Mouse (Mus musculus) lung, postnatal 4 days (tissue): ENCODE measurements around the gene 4930544D05Rik.
"Not testable (repeated sequence)": the region's sequence is repeated elsewhere in the genome, so short reads cannot be mapped to it uniquely, and the experiment has no call there.

ENCODE experiments used
- DNase-seq, 2 experiments: peaks; one replicate each; pipeline ENCODE4 v3.0.0; 2021

Gene 4930544D05Rik

DNA sequence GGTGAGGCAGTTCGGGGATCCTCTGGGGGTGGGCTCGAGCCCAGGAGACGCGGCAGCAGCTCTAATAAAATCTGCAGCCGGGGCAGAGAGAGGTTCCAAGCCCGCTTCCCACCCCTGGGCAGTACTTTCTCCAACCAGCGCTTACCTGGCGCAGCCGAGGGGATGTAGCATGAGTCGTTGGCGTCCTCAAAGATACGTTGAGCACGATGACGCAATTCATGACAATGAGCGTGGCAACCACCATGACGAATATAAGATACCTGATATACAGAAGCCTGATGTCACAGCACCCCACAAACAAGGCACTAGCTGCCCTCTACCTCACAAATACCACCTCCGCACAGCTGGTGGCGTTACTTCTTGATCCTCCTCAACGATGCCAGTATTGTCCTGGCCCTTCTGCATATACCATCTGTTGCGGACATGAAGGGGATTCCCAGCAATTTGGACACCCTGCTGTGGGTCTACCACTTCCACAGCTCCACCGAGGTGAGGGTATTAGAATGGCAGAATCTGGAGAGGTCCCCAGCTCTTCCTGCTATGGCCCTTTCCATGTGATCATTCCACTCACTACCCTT, at the start of gene 4930544D05Rik:
Gene 4930544D05Rik, plus strand, starts transcription at position 333 of the 578 bp plus-strand sequence.
- DNase-seq = peak in 1 of 2 experiments; percentile 10

DNA sequence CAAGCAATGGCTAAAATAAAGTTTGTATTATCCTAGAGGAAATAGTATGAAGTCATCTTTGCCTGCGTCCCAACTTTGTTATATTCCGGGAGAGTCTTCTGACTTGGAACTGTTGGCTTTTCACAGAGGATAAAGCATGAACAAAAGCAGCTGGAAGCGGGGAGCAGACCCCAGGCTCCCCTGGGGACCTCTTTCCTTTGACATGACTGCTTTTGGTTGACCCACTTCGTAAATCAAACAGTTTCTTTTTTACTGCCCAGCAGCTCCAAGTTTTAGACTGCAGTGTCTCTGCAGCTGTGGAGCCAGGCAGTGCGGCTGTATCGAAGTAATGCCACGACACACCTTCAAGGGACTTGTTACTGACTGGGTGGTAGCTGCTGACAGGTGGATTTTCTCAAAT, 49.1 kb upstream of the 4930544D05Rik start:
- DNase-seq = no peak

DNA sequence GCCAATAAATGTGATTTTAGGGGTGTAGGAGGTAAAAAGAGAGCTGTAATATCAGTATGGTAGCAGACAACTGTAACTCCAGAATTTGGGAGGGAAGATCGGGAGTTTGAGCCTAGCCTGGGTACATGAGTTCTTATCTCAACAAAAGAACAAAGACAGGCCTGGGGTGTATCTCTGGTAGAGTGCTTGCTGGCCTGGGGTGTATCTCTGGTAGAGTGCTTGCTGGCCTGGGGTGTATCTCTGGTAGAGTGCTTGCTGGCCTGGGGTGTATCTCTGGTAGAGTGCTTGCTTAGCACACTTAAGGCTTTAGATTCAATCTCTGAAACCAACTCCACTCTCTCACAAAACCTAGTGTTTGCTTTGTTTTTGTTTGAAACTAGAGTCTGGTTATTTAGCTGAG, 45.0 kb upstream of the 4930544D05Rik start:
- not testable (repeated sequence) for DNase-seq

DNA sequence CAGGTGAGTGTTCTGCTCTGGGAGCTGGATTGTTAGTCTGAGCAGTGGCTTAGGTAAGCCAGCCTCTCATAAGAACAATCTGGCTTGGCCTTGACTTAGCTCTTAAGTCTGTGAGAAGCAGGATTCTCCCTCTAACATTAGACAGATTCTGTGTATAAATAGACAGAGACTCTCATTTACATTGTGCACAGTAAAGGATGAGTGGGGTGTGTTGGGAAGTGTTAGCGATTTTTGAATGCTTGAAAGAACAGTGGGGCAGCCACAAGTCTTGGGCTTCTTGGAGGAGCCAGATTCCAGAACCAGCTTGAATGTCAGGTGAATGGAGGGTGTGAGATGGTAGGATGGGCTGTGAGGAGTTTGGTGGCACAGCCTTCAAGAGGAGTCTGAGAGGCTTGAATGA, 44.0 kb upstream of the 4930544D05Rik start:
- no peak for DNase-seq

DNA sequence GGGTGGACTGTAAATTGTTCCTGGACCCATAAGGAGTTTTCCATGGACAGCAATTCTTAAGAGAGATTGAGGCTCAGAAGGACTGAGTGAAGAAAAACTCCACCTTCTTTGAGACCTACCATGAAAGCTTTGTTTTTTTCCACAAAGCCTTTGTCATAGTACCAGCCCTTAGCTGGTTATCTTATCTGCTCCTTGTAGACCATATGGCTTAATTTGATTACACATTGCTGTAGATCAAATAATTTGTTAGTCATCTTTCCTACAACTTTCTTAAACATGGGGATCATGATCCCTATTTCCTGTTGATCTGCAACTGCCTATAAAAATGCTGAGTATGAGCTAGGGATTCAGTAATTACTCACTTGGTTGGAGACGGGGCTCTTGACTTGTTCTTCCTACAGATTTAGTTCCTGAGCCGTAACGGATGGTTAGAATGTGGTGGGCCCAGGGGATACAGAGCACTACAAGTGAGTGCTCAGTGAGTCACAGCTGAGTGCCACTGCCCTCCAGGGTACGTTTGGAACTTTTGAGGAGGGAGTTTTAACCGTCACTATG, 43.2 kb upstream of the 4930544D05Rik start:
- no peak for DNase-seq

DNA sequence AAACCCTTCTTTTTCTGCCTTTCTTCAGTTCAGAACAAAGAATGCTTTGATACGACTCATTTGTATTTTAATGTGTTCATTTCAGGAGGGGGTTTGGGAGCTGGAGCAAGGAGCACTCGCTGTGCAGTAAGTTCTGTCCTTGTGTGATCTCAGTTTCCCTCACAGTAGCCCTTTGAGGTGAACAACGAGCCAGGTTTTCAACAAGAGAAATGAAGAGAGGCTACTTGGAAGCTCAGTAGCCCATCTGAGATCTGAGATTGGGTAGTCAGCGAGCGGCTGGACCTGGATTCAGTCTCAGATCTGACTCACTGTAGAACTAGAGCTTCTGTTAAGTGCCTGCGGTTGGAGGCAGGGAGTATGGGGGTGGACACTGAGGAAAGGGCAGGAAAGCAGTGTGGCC, 41.8 kb upstream of the 4930544D05Rik start:
- DNase-seq = no peak

DNA sequence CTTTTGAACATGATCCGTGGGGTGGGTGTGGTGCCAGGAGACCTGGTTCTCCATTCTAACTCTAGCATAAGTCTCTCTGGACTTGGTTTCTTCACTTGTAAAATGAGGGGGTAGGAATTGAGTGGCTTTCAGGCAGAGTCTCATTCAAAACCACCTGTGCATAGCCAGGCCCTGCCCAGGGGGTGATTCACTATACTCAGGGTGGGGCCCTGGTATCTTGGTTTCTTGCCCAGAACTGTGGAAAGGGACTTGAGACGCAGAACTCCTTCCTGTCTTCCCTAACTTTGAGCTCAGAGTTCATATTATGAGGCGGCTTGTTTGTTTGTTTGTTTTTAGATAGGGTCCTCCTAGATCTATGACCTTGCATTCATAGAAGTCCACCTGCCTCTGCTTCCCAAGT, 38.4 kb upstream of the 4930544D05Rik start:
- DNase-seq = no peak

DNA sequence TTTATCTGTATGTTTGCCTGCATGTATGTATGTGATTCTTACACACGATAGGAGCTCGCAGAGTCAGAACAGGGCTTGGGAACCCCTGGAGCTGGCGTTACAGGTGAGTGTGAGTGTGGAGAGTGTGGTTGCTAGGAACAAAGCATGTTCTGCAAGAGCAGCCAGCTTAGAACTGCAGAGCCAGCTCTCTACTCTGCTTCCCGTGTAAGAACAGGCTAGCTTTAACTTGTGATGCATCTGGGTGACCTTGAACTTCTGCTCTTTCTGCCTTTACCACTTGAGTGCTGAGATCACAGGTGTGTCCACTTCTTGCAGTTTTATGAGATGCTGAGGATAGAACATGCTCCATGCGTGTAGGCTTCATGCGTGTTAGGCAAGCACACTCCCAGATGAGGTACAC, 36.7 kb upstream of the 4930544D05Rik start:
- no peak for DNase-seq

DNA sequence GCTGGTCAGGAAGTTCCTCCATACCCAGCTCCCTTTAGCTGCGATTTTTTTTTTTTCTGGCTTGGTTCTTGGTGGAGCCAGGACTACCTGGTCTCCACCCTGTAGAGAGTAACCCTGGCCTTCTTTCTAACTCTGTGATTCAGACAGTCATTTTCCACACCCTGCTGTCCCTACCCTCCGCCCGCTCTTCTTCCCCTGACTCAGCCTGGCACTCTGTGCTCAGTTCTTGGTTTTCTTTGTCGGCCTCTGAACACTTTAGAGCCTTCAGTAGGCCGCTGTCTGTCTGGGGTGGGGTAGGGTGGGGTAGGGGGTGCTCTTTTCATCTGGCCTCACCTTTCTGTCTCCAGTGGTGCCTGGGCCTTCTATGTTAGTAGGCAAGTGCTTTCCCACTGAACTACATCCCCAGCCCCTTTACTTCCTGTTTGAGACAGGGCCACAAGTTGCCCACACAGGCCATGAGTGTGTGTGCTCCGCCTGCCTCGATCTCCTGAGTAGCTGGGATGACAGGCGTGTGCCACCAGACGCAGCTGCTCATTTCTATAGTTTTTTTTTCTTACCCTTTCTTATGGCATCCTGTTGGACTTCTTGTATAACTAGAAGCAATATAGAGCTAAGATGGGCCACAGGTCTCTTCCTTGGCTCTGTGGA, 35.8 kb upstream of the 4930544D05Rik start:
- no peak for DNase-seq

DNA sequence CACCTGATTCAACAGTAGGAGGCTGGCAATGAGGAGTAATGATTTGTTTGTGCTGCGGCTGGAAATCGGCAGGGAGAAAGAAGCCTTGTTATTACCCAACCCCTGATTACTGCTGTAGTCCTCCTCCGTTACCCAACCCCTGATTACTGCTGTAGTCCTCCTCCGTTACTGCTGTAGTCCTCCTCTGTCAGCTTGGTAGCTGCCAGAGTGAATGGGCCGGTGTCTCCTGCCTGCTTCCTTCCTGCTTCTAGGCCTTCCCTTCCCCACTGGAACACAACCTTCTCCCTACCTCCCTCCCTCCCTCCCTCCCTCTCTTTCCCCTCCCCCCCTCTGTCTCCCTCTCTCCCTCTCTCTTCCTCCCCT, 35.3 kb upstream of the 4930544D05Rik start:
- no peak for DNase-seq

DNA sequence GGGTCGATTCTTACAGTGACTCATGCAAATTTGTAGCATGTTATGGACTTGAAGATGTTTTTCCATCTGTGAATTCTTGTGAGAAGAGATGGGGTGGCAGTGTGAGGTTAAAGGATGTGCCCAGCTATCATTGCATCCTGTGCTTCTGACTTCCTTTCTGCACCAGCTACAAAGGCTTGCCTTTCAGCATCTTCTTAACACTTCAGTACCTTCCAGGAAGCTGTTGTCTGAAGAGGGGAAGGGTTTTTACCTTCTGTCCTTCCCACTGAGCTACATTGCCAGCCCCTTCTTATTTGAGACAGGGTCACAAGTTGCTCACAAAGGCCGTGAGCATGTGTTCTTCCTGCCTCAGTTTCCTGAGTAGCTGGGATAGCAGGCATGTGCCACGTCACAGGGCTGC, 34.7 kb upstream of the 4930544D05Rik start:
- no peak for DNase-seq

DNA sequence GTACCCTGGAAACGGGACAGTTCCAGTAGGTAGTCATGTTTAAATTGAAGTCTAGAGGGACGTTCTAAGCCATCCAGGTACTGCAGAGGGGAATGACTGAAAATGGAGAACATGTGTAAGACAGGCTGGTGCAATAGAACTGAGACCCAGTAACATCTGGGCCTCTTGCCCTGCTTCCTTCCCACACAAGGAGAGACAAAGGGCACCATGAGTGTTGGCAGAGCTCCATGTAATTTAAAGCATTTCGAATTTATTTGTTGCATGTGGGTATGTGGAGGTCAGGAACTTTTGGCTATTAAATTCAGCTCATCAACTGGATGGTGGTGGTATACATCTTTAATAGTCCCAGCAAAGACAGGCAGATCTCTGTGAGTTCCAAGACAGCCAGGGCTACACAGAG, 33.5 kb upstream of the 4930544D05Rik start:
- DNase-seq = no peak

DNA sequence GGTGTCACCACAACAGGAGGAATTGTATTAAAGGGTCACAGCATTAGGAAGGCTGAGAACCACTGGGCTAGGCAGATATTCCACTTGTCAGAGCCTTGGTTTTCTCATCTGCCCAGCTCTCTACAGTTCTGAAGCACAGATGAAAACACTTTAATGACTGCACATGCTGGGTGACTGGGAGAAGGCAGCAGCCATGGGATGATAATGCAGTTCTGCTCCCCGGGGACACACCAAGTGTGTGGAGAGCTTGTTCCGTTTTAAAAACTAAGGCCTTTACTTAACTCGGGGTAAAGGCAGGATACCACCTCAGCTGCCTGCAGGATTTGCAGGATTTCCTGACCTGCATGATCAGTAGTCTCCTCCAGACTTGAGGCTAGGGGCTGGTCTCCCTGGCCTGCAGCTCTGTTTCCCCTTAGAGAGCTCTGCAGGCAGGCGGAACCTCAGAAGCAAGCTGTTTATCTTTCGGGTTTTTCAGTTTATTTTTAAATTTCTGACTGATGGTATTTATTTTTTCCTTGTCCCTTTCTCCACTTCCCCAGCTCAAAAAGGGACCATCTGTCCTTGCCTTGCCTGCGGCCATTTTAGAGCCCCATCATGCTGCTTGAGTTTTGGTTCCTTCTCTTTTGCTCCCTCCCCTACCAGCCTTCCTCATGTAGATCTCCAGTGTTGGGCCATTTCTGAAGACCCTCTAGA, 32.5 kb upstream of the 4930544D05Rik start:
- no peak for DNase-seq

DNA sequence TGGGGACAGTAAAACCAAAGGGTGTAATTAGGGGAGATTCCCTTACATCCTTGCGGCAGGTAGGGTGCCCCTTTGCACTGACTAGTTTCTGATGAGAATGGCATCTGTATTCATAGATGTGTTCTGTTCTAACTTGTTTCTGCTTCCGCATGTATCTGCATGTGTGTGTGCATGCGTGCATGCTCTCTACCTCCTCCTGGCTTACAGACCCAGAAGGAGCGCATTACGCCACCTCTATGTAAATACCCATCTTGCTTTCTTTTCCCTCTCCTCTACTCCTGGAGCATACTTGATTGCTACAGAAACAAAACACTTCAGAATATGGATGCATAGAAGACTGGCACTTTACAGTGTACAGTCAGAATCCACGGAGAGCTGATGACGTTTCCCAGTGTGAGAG, 31.9 kb upstream of the 4930544D05Rik start:
- DNase-seq = no peak

DNA sequence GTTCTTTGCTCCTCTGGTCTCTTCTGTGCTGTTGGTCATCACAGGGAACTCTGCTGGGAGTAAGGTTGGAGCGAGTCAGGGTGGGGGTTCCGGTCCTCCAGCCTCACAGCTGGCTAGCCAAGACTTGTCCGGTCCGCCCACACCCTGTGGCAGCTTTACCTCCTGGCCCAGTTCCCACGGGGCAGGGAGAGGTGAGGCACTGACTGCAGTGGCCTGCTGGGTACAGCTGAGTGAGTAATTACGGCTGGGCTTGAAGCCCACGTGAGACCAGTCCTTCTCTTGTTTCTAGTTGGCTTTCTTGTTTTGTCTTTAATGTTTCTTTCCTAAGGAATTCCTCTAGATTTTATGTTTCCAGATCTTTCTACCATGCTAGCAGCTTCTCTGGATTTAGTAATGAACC, 30.2 kb upstream of the 4930544D05Rik start:
- peak; percentile 63 to 80 for DNase-seq

DNA sequence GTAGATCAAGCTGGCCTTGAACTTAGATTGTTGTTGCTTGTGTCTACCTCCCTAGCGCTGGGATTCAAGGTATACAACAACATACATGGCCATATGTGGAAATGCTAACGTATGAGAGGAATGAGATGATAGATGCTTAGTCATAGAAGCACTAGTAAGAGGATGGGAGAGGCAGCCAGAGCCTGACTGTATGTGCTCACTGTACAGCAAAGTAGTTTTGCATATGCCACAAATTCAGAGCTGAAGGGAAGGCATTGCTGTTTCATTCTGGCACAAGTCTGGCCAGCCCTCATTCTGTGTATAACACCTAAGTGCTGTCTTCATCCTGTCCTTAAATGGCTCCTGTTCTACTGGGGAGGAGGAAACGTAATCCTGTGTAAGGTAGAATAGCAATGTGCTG, 29.4 kb upstream of the 4930544D05Rik start:
- no peak for DNase-seq

DNA sequence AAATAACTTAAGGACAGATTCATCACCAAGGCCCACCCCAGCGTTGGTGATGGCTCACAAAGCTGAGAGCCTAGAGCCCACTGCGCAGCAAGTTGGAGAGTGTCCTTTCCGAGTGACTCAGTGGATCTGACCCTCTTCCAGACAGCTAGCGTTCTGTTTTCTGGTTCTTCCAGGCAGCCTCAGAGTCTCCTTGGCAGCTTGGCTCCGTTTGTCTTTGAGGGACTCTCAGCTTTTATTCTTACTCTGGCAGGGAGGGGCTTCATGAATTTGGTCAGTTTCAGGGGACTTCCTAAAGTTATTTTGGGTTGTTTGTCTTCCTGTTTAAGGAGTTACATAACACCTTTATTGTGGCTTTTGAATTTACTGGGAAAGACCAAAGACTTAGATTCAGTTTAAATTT, 28.7 kb upstream of the 4930544D05Rik start:
- no peak for DNase-seq

DNA sequence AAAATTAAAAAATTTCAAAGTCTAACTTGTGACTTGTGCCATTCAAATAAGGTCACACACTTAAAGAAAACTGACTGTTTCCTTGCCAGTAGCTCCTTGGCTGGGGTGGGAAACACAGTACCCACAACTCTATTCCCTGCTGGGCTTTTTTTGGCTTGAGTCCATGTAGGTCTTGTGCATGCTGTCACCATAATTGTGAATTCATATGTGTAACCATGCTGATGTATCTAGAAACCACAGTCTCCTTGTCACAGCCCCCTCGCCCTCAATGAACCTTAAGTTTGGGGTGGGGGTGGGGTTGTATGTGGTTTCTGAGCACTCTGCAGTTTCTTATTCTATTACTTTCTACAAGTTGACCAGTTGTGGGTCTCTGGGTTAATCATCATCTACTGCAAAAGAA, 23.9 kb upstream of the 4930544D05Rik start:
- no peak for DNase-seq

DNA sequence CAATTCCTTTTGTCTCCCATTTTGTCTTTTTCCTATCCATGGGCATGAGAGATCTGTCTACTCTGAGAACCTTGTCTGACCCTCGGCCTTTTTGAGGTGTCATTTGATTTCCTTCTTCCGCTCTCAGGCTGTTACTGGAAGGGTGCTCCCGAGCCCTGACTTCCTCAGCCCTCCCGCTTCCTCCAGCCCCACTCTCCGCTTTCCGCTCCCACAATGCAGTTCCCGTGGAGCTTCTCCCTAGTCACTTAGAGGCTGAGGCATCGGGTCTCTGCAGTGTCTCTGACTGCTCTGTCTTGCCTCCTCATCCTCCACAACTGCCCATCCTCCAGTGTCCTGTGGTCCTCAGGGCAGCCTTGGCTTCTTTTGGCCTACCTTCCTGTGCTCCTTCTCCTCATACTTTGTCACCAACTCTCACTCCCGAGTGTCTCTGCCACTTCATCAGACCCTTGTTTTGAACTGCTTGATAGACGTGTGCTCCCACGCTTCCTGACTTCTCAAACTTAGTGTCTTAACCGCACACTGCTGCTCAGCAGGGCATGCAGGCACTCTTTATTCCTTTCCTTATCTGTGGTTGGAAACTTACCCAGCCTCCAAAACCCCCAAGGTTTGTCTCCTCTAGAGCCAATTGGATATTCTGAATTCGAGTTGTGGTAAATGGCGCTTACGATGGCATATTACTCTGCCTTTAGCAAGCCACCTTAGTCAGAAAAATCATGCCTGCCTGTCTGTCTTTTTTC, 21.2 kb upstream of the 4930544D05Rik start:
- peak; percentile 61 to 64 for DNase-seq

DNA sequence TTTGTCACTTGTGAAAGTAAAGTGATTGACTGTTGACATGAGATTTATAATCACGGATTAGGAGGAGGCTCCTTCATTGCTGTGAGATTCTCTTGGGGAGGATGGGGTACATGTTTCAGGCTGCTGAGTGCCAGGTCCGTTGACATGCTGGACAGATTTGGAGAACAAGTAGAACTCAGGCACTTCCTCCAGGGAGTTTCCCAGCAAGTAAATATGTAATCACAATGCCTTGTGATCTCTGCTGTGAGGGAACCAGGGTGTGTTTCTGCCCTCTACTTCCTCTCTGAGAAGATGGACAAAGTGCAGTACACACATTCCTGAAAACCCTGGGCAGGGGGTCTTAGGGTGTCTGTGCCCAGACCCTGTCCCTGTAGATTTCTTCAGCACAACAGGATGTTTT, 20.0 kb upstream of the 4930544D05Rik start:
- DNase-seq = no peak

DNA sequence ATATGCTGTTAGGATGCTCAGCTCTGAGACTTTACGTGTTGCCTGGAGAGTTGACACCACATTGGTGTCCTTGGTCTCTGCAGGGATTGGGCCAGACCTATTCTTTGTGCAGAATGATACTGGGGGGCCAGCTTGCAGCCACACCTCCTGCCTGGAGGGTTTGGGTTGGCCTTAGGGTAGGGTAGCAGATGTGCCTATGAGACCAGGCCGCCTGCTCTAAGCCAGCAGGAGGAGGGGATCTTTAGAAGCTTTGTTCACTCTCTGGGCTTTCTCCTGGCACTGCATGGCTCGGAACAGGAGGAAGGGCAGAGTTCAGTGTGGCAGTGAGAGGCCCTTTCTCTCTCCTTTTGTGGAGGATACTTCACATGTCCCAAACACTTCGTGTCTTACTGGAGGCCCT, 19.6 kb upstream of the 4930544D05Rik start:
- DNase-seq = no peak

DNA sequence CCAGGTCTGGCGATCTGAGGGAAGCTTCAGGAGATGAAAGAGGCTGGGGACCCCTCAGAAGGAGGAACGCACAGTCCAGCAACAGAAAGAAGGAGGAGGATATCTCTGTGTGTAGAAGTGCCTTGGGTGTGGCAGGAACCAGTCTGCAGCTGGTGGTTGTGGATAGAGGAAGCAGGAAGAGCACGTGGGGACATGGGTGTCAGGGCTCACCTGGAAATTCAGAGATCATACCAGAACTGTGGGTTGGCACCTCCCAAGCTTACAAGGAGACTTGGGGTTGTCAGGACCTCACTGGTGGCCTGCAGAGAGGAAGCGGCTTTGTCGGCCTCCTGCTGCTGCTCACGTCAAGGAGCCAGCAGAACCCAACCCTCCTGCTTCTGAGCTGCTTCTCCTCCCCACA, 18.3 kb upstream of the 4930544D05Rik start:
- no peak for DNase-seq

DNA sequence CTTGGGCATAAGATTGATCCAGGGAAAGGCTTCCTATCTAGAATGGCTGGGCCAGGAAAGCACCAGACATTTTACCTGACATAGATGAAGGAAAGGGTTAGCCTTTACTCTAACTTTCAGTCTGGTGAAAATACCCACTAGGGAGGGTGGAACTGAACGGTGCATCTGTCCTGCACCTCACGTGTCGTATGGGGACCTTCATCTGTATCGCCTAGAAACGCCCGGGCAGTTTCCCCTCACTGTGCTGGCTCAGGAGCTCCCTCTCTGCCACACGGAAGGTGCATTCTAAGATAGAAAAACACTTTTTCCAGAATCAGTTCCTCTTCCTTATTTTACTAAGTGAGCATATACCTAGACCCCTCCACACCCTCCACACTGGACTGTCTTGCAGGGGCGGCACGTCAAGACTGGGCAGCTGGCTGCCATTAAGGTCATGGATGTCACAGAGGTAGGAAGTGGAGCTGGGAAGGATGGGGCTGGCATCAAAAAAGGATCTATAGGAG, 17.1 kb upstream of the 4930544D05Rik start:
- DNase-seq = no peak
